Mouse (Mus musculus) stomach, postnatal 0 days (tissue): ENCODE results near the gene Mysm1.

Source experiments
- CTCF ChIP-seq: IDR thresholded peaks from 2 replicates; pipeline ENCODE4 v1.5.1; 2016; ENCODE audit warnings: antibody characterized with exemption, low read depth, mild to moderate bottlenecking, moderate library complexity
- EP300 ChIP-seq: optimal IDR thresholded peaks from 2 replicates; pipeline ENCODE3; 2016; ENCODE audit warnings: antibody characterized with exemption

- TF ChIP-seq CTCF = no peak
- TF ChIP-seq EP300 = no peak
Measured at GRCm38 (mm10) chr4:94973321-94973720, 5.6 kb downstream of the Mysm1 start.
